Mouse (Mus musculus) left cerebral cortex, adult 8-10 months (tissue): ENCODE measurements around the gene Olfr771. TPM values are rescaled to one million over a fixed set of nuclear protein-coding genes. Genes with fewer than 3 reads are reported as not detected.
"Not testable (repeated sequence)": the region's sequence is repeated elsewhere in the genome, so short reads cannot be mapped to it uniquely, and the experiment has no call there.

Experiments used
- DNase-seq, 2 experiments: peaks; one replicate each; pipeline ENCODE4 v3.0.0; 2022; ENCODE audit warnings: low spot score in 2 of 2
- total RNA-seq, 4 experiments: library from RNA; stranded (reverse); gene quantifications; 2 replicates each; pipeline ENCODE4 v1.2.4; 2022

The Olfr771 gene
- total RNA-seq, result not detected

- no peak for DNase-seq
Observed at GRCm38 (mm10) chr10:129164651-129165050, at the start of gene Olfr771. TSS of gene Olfr771 (minus strand) at chr10:129164751.

DNA sequence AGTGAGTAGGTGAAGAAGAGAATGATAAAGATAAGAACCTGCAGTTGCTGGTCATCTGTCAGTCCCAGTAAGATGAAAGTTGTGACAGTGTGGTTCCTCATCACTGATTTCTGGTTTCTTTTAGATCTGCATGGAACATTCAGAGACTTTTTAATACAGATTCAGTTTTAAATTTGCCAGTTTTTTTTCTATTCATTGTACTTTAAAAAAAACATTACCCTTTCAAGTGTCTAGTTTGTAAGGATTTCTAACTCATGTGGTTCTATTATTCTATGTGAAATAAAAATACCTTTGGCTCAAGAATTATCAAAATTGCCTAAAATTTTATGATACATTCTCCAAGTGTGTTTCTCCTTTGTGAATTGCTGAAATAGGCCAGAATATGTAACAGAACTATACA, 22.8 kb upstream of the Olfr771 start, which contains the start of gene Olfr773:
TSS of gene Olfr773 (minus strand) at position 101 of the 400 bp plus-strand sequence.
- DNase-seq, result not testable (repeated sequence)

GRCm38 (mm10) chr10:129177821-129178220, 13.3 kb upstream of the Olfr771 start, which contains the start of gene Olfr772:
TSS of gene Olfr772 (minus strand) at chr10:129177921.
- not testable (repeated sequence) for DNase-seq

- no peak for DNase-seq
Observed at GRCm38 (mm10) chr10:129138898-129139297, 25.7 kb downstream of the Olfr771 start, which contains the start of gene Olfr770. TSS of gene Olfr770 (minus strand) at chr10:129138998.

GRCm38 (mm10) chr10:129117761-129118160, 46.8 kb downstream of the Olfr771 start, which contains the start of gene Olfr769:
TSS of gene Olfr769 (minus strand) at chr10:129117861.
- DNase-seq, result no peak

- DNase-seq, result no peak
Observed at GRCm38 (mm10) chr10:129115146-129115545, 49.4 kb downstream of the Olfr771 start.

Other genes starting within 250 kb of the Olfr771 start
- gene Rdh5, start 241.9 kb downstream of the Olfr771 start, total RNA-seq, result 10 to 100 TPM in 2 of 4 experiments, 1 to 10 TPM in 2; 5.0 to 12.3 (median 8.9) TPM
- gene Bloc1s1, start 240.7 kb downstream of the Olfr771 start, total RNA-seq, result 100 to 1,000 TPM in 1 of 4 experiments, 10 to 100 TPM in 3; 83.3 to 106 (median 89.5) TPM
- gene Itga7, start 230.9 kb downstream of the Olfr771 start, total RNA-seq, result 10 to 100 TPM; 12.6 to 15.5 (median 13.9) TPM
- not detected for gene Mettl7b, start 203.8 kb downstream of the Olfr771 start, total RNA-seq
- not detected for gene Olfr9, start 175.3 kb downstream of the Olfr771 start, total RNA-seq
- not detected for gene Olfr763, start 154.0 kb downstream of the Olfr771 start, total RNA-seq
- not detected for gene Olfr764-ps1, start 124.9 kb downstream of the Olfr771 start, total RNA-seq
- not detected for gene Olfr765, start 114.8 kb downstream of the Olfr771 start, total RNA-seq
- gene Olfr766-ps1, start 95.8 kb downstream of the Olfr771 start, total RNA-seq, result not detected
- not detected for gene Olfr767, start 81.8 kb downstream of the Olfr771 start, total RNA-seq
- not detected for gene Olfr768, start 65.4 kb downstream of the Olfr771 start, total RNA-seq
- gene Olfr769, start 46.9 kb downstream of the Olfr771 start, total RNA-seq, result not detected
- gene Olfr770, start 25.8 kb downstream of the Olfr771 start, total RNA-seq, result not detected
- not detected for gene Olfr772, start 13.2 kb upstream of the Olfr771 start, total RNA-seq
- gene Olfr773, start 22.7 kb upstream of the Olfr771 start, total RNA-seq, result not detected
- gene Olfr774, start 71.5 kb upstream of the Olfr771 start, total RNA-seq, result not detected
- gene Olfr775, start 83.7 kb upstream of the Olfr771 start, total RNA-seq, result not detected
- not detected for gene Olfr776, start 94.4 kb upstream of the Olfr771 start, total RNA-seq
- gene Olfr777, start 106.7 kb upstream of the Olfr771 start, total RNA-seq, result not detected
- not detected for gene Olfr780, start 153.4 kb upstream of the Olfr771 start, total RNA-seq
- gene Olfr781, start 164.1 kb upstream of the Olfr771 start, total RNA-seq, result not detected
- not detected for gene Olfr782, start 184.1 kb upstream of the Olfr771 start, total RNA-seq
- under 1 TPM; 0.12 to 0.26 (median 0.16) TPM for gene Olfr784, start 219.3 kb upstream of the Olfr771 start, total RNA-seq
- not detected for gene Olfr785, start 240.7 kb upstream of the Olfr771 start, total RNA-seq